Mouse (Mus musculus): ENCODE results near the gene Slc27a1. TPM values are rescaled to one million over a fixed set of nuclear protein-coding genes. Genes with fewer than 3 reads are reported as not detected.
A peak's percentile ranks its signal among the peaks of the same experiment; 100 is the strongest.

Slc27a1 gene
- polyA plus RNA-seq, 1 experiment from 2014 or later = 18.8 TPM

GRCm38 (mm10) chr8:71628396-71629095, 59.9 kb downstream of the Slc27a1 start:
- H3K36me3 ChIP-seq = peaks cover 19% of the 10 kb centered on the region
- H3K4me1 ChIP-seq (replicated peaks) = peaks cover 31% of the 10 kb centered on the region
- peaks cover 34% of the 10 kb centered on the region for H3K27me3 ChIP-seq
- peak overlapping the region; percentile 80 for H3K27ac ChIP-seq
- WGBS = 7% methylated on average over 16 of the region's 16 CpGs
- peak overlapping the region; percentile 57 for H3K4me3 ChIP-seq
- no peak for ATAC-seq (replicated peaks; ENCODE audit: insufficient number of reproducible peaks, insufficient read depth, low FRiP score, low read depth)
- H3K9ac ChIP-seq = peak overlapping the region; percentile 63
- H3K4me2 ChIP-seq = peak overlapping the region; percentile 95
- H3K9me3 ChIP-seq (replicated peaks) = peaks cover 10% of the 10 kb centered on the region

- Histone ChIP-seq H3K27me3 (peaks cover 40% of the 10 kb centered on the region), H3K36me3 (peaks cover 13% of the 10 kb centered on the region; the same call in 1 of the 2 replicates), H3K4me3 (peak overlapping the region; percentile 57), H3K9ac (peak overlapping the region; percentile 63), H3K4me2 (peak overlapping the region; percentile 95), H3K4me1 (replicated peaks) (peaks cover 33% of the 10 kb centered on the region), H3K27ac (peak overlapping the region; percentile 80), H3K9me3 (replicated peaks) (peaks cover 7% of the 10 kb centered on the region; the same call in 1 of the 2 replicates)
- ATAC-seq (replicated peaks; ENCODE audit: insufficient number of reproducible peaks, insufficient read depth, low FRiP score, low read depth) = peak; percentile 81
- WGBS = 1% methylated on average over 55 of the region's 55 CpGs
These were observed 60.5 kb downstream of the Slc27a1 start for GRCm38 (mm10) chr8:71629096-71629697.

- Histone ChIP-seq H3K4me1 (replicated peaks) (peaks cover 37% of the 10 kb centered on the region), H3K36me3 (peaks cover 7% of the 10 kb centered on the region; the same call in 1 of the 2 replicates), H3K9me3 (replicated peaks) (peaks cover 7% of the 10 kb centered on the region; the same call in 1 of the 2 replicates), H3K27ac (no peak overlapping the region), H3K4me2 (peak overlapping the region; percentile 95), H3K4me3 (peak overlapping the region; percentile 57), H3K9ac (peak overlapping the region; percentile 42; the same call in 1 of the 2 replicates), H3K27me3 (peaks cover 46% of the 10 kb centered on the region)
- ATAC-seq (replicated peaks; ENCODE audit: insufficient number of reproducible peaks, insufficient read depth, low FRiP score, low read depth) = no peak
- WGBS = 8% methylated on average over 25 of the region's 25 CpGs
These were observed 61.1 kb downstream of the Slc27a1 start for GRCm38 (mm10) chr8:71629781-71630212.

- H3K4me3 ChIP-seq = no peak overlapping the region
- peaks cover 37% of the 10 kb centered on the region for H3K4me1 ChIP-seq (replicated peaks)
- H3K27ac ChIP-seq = no peak overlapping the region
- H3K9ac ChIP-seq = no peak overlapping the region
- no peak overlapping the region for H3K4me2 ChIP-seq
- H3K27me3 ChIP-seq = peaks cover 56% of the 10 kb centered on the region
- 82% methylated on average over 6 of the region's 6 CpGs for WGBS
- H3K9me3 ChIP-seq (replicated peaks) = peaks cover 7% of the 10 kb centered on the region; the same call in 1 of the 2 replicates
- ATAC-seq (replicated peaks; ENCODE audit: insufficient number of reproducible peaks, insufficient read depth, low FRiP score, low read depth) = no peak
- no peaks in the 10 kb centered on the region for H3K36me3 ChIP-seq
These were observed 62.1 kb downstream of the Slc27a1 start for GRCm38 (mm10) chr8:71630761-71631160.

GRCm38 (mm10) chr8:71631897-71632296, 63.2 kb downstream of the Slc27a1 start:
- ATAC-seq (replicated peaks; ENCODE audit: insufficient number of reproducible peaks, insufficient read depth, low FRiP score, low read depth) = no peak

GRCm38 (mm10) chr8:71633164-71633563, 64.5 kb downstream of the Slc27a1 start:
- H3K36me3 ChIP-seq = no peaks in the 10 kb centered on the region
- H3K4me1 ChIP-seq (replicated peaks) = peaks cover 24% of the 10 kb centered on the region
- WGBS = 21% methylated on average over 18 of the region's 22 CpGs
- no peak overlapping the region for H3K9ac ChIP-seq
- ATAC-seq (replicated peaks; ENCODE audit: insufficient number of reproducible peaks, insufficient read depth, low FRiP score, low read depth) = no peak
- no peak overlapping the region for H3K27ac ChIP-seq
- no peak overlapping the region for H3K4me2 ChIP-seq
- peaks cover 61% of the 10 kb centered on the region for H3K27me3 ChIP-seq
- H3K9me3 ChIP-seq (replicated peaks) = peaks cover 7% of the 10 kb centered on the region; the same call in 1 of the 2 replicates
- no peak overlapping the region for H3K4me3 ChIP-seq

More at GRCm38 (mm10) chr8:71631897-71632296, 63.2 kb downstream of the Slc27a1 start:
- Histone ChIP-seq H3K9me3 (replicated peaks) (peaks cover 7% of the 10 kb centered on the region; the same call in 1 of the 2 replicates), H3K4me3 (no peak overlapping the region), H3K36me3 (no peaks in the 10 kb centered on the region), H3K4me2 (no peak overlapping the region), H3K27me3 (peaks cover 61% of the 10 kb centered on the region), H3K4me1 (replicated peaks) (peaks cover 36% of the 10 kb centered on the region), H3K9ac (no peak overlapping the region), H3K27ac (no peak overlapping the region)
- 59% methylated on average over 2 of the region's 2 CpGs for WGBS

GRCm38 (mm10) chr8:71633981-71634667, 65.4 kb downstream of the Slc27a1 start:
- peak overlapping the region; percentile 48 for H3K4me2 ChIP-seq
- peaks cover 14% of the 10 kb centered on the region for H3K4me1 ChIP-seq (replicated peaks)
- WGBS = 3% methylated on average over 26 of the region's 26 CpGs
- no peak for ATAC-seq (replicated peaks; ENCODE audit: insufficient number of reproducible peaks, insufficient read depth, low FRiP score, low read depth)
- H3K27me3 ChIP-seq = peaks cover 61% of the 10 kb centered on the region
- H3K9me3 ChIP-seq (replicated peaks) = peaks cover 7% of the 10 kb centered on the region; the same call in 1 of the 2 replicates
- H3K9ac ChIP-seq = no peak overlapping the region
- peak overlapping the region; percentile 22 for H3K4me3 ChIP-seq
- H3K36me3 ChIP-seq = no peaks in the 10 kb centered on the region
- H3K27ac ChIP-seq = no peak overlapping the region

Small RNAs within 50 kb of the gene (microRNA-seq; reads per million reads assigned to microRNA genes)
- not detected for gene Mir6769b

Other genes with a start within 250 kb of the Slc27a1 start
- 67.6 and 75.3 TPM in 2 replicates for gene Use1, start 202.0 kb upstream of the Slc27a1 start, polyA plus RNA-seq (2015; fragmentation: Nextera tagmentation; extraction: Ambion mirVana)
- gene Ocel1, start 197.6 kb upstream of the Slc27a1 start, polyA plus RNA-seq (2015; fragmentation: Nextera tagmentation; extraction: Ambion mirVana) = 4.9 and 7.2 TPM in 2 replicates
- gene Nr2f6, start 186.9 kb upstream of the Slc27a1 start, polyA plus RNA-seq (2015; fragmentation: Nextera tagmentation; extraction: Ambion mirVana) = 43.4 and 51.5 TPM in 2 replicates
- gene Ushbp1, start 173.1 kb upstream of the Slc27a1 start, polyA plus RNA-seq (2015; fragmentation: Nextera tagmentation; extraction: Ambion mirVana) = 14.6 and 17.3 TPM in 2 replicates
- 75.5 and 89.9 TPM in 2 replicates for gene Babam1, start 172.0 kb upstream of the Slc27a1 start, polyA plus RNA-seq (2015; fragmentation: Nextera tagmentation; extraction: Ambion mirVana)
- 23.0 and 34.0 TPM in 2 replicates for gene Ankle1, start 162.9 kb upstream of the Slc27a1 start, polyA plus RNA-seq (2015; fragmentation: Nextera tagmentation; extraction: Ambion mirVana)
- gene Abhd8, start 105.2 kb upstream of the Slc27a1 start, polyA plus RNA-seq (2015; fragmentation: Nextera tagmentation; extraction: Ambion mirVana) = 34.6 and 45.0 TPM in 2 replicates
- 149 and 188 TPM in 2 replicates for gene Mrpl34, start 103.9 kb upstream of the Slc27a1 start, polyA plus RNA-seq (2015; fragmentation: Nextera tagmentation; extraction: Ambion mirVana)
- gene Dda1, start 99.7 kb upstream of the Slc27a1 start, polyA plus RNA-seq (2015; fragmentation: Nextera tagmentation; extraction: Ambion mirVana) = 68.4 and 84.1 TPM in 2 replicates
- gene Ano8, start 82.9 kb upstream of the Slc27a1 start, polyA plus RNA-seq (2015; fragmentation: Nextera tagmentation; extraction: Ambion mirVana) = 0.81 and 1.9 TPM in 2 replicates
- 10.5 and 11.8 TPM in 2 replicates for gene Gtpbp3, start 80.8 kb upstream of the Slc27a1 start, polyA plus RNA-seq (2015; fragmentation: Nextera tagmentation; extraction: Ambion mirVana)
- 87.2 and 113 TPM in 2 replicates for gene Plvap, start 57.1 kb upstream of the Slc27a1 start, polyA plus RNA-seq (2015; fragmentation: Nextera tagmentation; extraction: Ambion mirVana)
- gene Ccdc194, start 43.2 kb upstream of the Slc27a1 start, polyA plus RNA-seq (2015; fragmentation: Nextera tagmentation; extraction: Ambion mirVana) = 0.30 and 0.48 TPM in 2 replicates
- gene Bst2, start 31.4 kb upstream of the Slc27a1 start, polyA plus RNA-seq (2015; fragmentation: Nextera tagmentation; extraction: Ambion mirVana) = 34.6 and 45.1 TPM in 2 replicates
- gene Mvb12a, start 26.0 kb upstream of the Slc27a1 start, polyA plus RNA-seq (2015; fragmentation: Nextera tagmentation; extraction: Ambion mirVana) = 51.1 and 65.2 TPM in 2 replicates
- gene Tmem221, start 10.0 kb upstream of the Slc27a1 start, polyA plus RNA-seq (2015; fragmentation: Nextera tagmentation; extraction: Ambion mirVana) = 0.42 and 1.1 TPM in 2 replicates
- 0.08 TPM in 1 of 2 replicates, not detected in the other for gene Nxnl1, start 2.3 kb upstream of the Slc27a1 start, polyA plus RNA-seq (2015; fragmentation: Nextera tagmentation; extraction: Ambion mirVana)
- gene Pgls, start 23.3 kb downstream of the Slc27a1 start, polyA plus RNA-seq (2015; fragmentation: Nextera tagmentation; extraction: Ambion mirVana) = 159 and 171 TPM in 2 replicates
- gene Fam129c, start 28.8 kb downstream of the Slc27a1 start, polyA plus RNA-seq (2015; fragmentation: Nextera tagmentation; extraction: Ambion mirVana) = 2.1 and 3.1 TPM in 2 replicates
- gene Colgalt1, start 42.1 kb downstream of the Slc27a1 start, polyA plus RNA-seq (2015; fragmentation: Nextera tagmentation; extraction: Ambion mirVana) = 50.4 and 64.5 TPM in 2 replicates
- gene Unc13a, start 102.9 kb downstream of the Slc27a1 start, polyA plus RNA-seq (2015; fragmentation: Nextera tagmentation; extraction: Ambion mirVana) = 0.49 and 0.75 TPM in 2 replicates
- 6.9 and 11.4 TPM in 2 replicates for gene Jak3, start 107.4 kb downstream of the Slc27a1 start, polyA plus RNA-seq (2015; fragmentation: Nextera tagmentation; extraction: Ambion mirVana)
- gene Insl3, start 120.3 kb downstream of the Slc27a1 start, polyA plus RNA-seq (2015; fragmentation: Nextera tagmentation; extraction: Ambion mirVana) = 1.7 and 3.8 TPM in 2 replicates
- 3.4 and 4.0 TPM in 2 replicates for gene B3gnt3, start 132.9 kb downstream of the Slc27a1 start, polyA plus RNA-seq (2015; fragmentation: Nextera tagmentation; extraction: Ambion mirVana)
- gene Fcho1, start 156.8 kb downstream of the Slc27a1 start, polyA plus RNA-seq (2015; fragmentation: Nextera tagmentation; extraction: Ambion mirVana) = 1.9 and 13.2 TPM in 2 replicates

All from heart, embryonic 15.5 days (tissue).